Mouse (Mus musculus): Measurements from ENCODE around the gene Wbp11. TPM values are rescaled to one million over a fixed set of nuclear protein-coding genes. Genes with fewer than 3 reads are reported as not detected.

Gene Wbp11
- polyA plus RNA-seq, 1 experiment from 2014 or later, result 93.5 TPM

- Histone ChIP-seq H3K36me3 (ENCODE audit: control insufficient read depth, insufficient read depth, low read length) (no peaks in the 10 kb centered on the region), H3K4me3 (ENCODE audit: low read depth, low read length) (peak overlapping the region; percentile 45), H3K9me3 (replicated peaks; ENCODE audit: control insufficient read depth, low read length) (no peaks in the 10 kb centered on the region), H3K4me1 (ENCODE audit: control insufficient read depth, insufficient read depth, low read length) (no peaks in the 10 kb centered on the region), H3K27ac (ENCODE audit: low read depth, low read length) (no peak overlapping the region), H3K27me3 (ENCODE audit: control insufficient read depth, insufficient read depth, low read length) (no peaks in the 10 kb centered on the region), H3K9ac (ENCODE audit: low read depth, low read length) (peak overlapping the region; percentile 62), H3K4me2 (peak overlapping the region; percentile 82)
- 1% methylated on average over 24 of the region's 24 CpGs for WGBS (ENCODE audit: insufficient replicate concordance)
- ATAC-seq (replicated peaks; ENCODE audit: insufficient number of reproducible peaks, low FRiP score, low TSS enrichment), result no peak
Observed at GRCm38 (mm10) chr6:136793831-136794525, 34.1 kb downstream of the Wbp11 start.

- Histone ChIP-seq H3K4me3 (ENCODE audit: low read depth, low read length) (peak overlapping the region; percentile 45), H3K9me3 (replicated peaks; ENCODE audit: control insufficient read depth, low read length) (no peaks in the 10 kb centered on the region), H3K36me3 (ENCODE audit: control insufficient read depth, insufficient read depth, low read length) (no peaks in the 10 kb centered on the region), H3K9ac (ENCODE audit: low read depth, low read length) (peak overlapping the region; percentile 62; the same call in 1 of the 2 replicates), H3K4me2 (peak overlapping the region; percentile 82), H3K27me3 (ENCODE audit: control insufficient read depth, insufficient read depth, low read length) (no peaks in the 10 kb centered on the region), H3K27ac (ENCODE audit: low read depth, low read length) (no peak overlapping the region), H3K4me1 (ENCODE audit: control insufficient read depth, insufficient read depth, low read length) (no peaks in the 10 kb centered on the region)
- ATAC-seq (replicated peaks; ENCODE audit: insufficient number of reproducible peaks, low FRiP score, low TSS enrichment), result no peak
- 19% methylated on average over 16 of the region's 16 CpGs for WGBS (ENCODE audit: insufficient replicate concordance)
Observed at GRCm38 (mm10) chr6:136792884-136793758, 34.9 kb downstream of the Wbp11 start.

- H3K9me3 ChIP-seq (replicated peaks; ENCODE audit: control insufficient read depth, low read length), result no peaks in the 10 kb centered on the region
- H3K9ac ChIP-seq (ENCODE audit: low read depth, low read length), result no peak overlapping the region
- no peak overlapping the region for H3K4me2 ChIP-seq
- ATAC-seq (replicated peaks; ENCODE audit: insufficient number of reproducible peaks, low FRiP score, low TSS enrichment), result no peak
- H3K27me3 ChIP-seq (ENCODE audit: control insufficient read depth, insufficient read depth, low read length), result no peaks in the 10 kb centered on the region
- no peaks in the 10 kb centered on the region for H3K36me3 ChIP-seq (ENCODE audit: control insufficient read depth, insufficient read depth, low read length)
- H3K27ac ChIP-seq (ENCODE audit: low read depth, low read length), result no peak overlapping the region
- H3K4me1 ChIP-seq (ENCODE audit: control insufficient read depth, insufficient read depth, low read length), result no peaks in the 10 kb centered on the region
- no peak overlapping the region for H3K4me3 ChIP-seq (ENCODE audit: low read depth, low read length)
- 69% methylated on average over 5 of the region's 5 CpGs for WGBS (ENCODE audit: insufficient replicate concordance)
Observed at GRCm38 (mm10) chr6:136789391-136789971, 38.6 kb downstream of the Wbp11 start.

GRCm38 (mm10) chr6:136782761-136783160, 45.3 kb downstream of the Wbp11 start:
- Histone ChIP-seq H3K36me3 (ENCODE audit: control insufficient read depth, insufficient read depth, low read length) (no peaks in the 10 kb centered on the region), H3K4me1 (ENCODE audit: control insufficient read depth, insufficient read depth, low read length) (no peaks in the 10 kb centered on the region), H3K27me3 (ENCODE audit: control insufficient read depth, insufficient read depth, low read length) (peaks cover 3% of the 10 kb centered on the region; the same call in 1 of the 2 replicates), H3K4me3 (ENCODE audit: low read depth, low read length) (no peak overlapping the region), H3K9ac (ENCODE audit: low read depth, low read length) (no peak overlapping the region), H3K4me2 (no peak overlapping the region), H3K27ac (ENCODE audit: low read depth, low read length) (no peak overlapping the region), H3K9me3 (replicated peaks; ENCODE audit: control insufficient read depth, low read length) (no peaks in the 10 kb centered on the region)
- 82% methylated on average over 9 of the region's 9 CpGs for WGBS (ENCODE audit: insufficient replicate concordance)
- ATAC-seq (replicated peaks; ENCODE audit: insufficient number of reproducible peaks, low FRiP score, low TSS enrichment), result no peak

- Histone ChIP-seq H3K4me2 (no peak overlapping the region), H3K4me3 (ENCODE audit: low read depth, low read length) (no peak overlapping the region), H3K4me1 (ENCODE audit: control insufficient read depth, insufficient read depth, low read length) (no peaks in the 10 kb centered on the region), H3K27ac (ENCODE audit: low read depth, low read length) (no peak overlapping the region), H3K9ac (ENCODE audit: low read depth, low read length) (no peak overlapping the region), H3K27me3 (ENCODE audit: control insufficient read depth, insufficient read depth, low read length) (peaks cover 3% of the 10 kb centered on the region; the same call in 1 of the 2 replicates), H3K36me3 (ENCODE audit: control insufficient read depth, insufficient read depth, low read length) (no peaks in the 10 kb centered on the region), H3K9me3 (replicated peaks; ENCODE audit: control insufficient read depth, low read length) (no peaks in the 10 kb centered on the region)
- no peak for ATAC-seq (replicated peaks; ENCODE audit: insufficient number of reproducible peaks, low FRiP score, low TSS enrichment)
- 76% methylated on average over 12 of the region's 12 CpGs for WGBS (ENCODE audit: insufficient replicate concordance)
Observed at GRCm38 (mm10) chr6:136782146-136782545, 45.9 kb downstream of the Wbp11 start.

- Histone ChIP-seq H3K4me1 (ENCODE audit: control insufficient read depth, insufficient read depth, low read length) (no peaks in the 10 kb centered on the region), H3K9ac (ENCODE audit: low read depth, low read length) (no peak within 1 kb of the TSS), H3K27me3 (ENCODE audit: control insufficient read depth, insufficient read depth, low read length) (peaks cover 3% of the 10 kb centered on the region; the same call in 1 of the 2 replicates), H3K36me3 (ENCODE audit: control insufficient read depth, insufficient read depth, low read length) (no peaks in the 10 kb centered on the region), H3K4me3 (ENCODE audit: low read depth, low read length) (no peak within 1 kb of the TSS), H3K27ac (ENCODE audit: low read depth, low read length) (no peak within 1 kb of the TSS), H3K9me3 (replicated peaks; ENCODE audit: control insufficient read depth, low read length) (no peaks in the 10 kb centered on the region), H3K4me2 (no peak within 1 kb of the TSS)
- 78% methylated on average over 20 of the region's 20 CpGs for WGBS (ENCODE audit: insufficient replicate concordance)
- no peak for ATAC-seq (replicated peaks; ENCODE audit: insufficient number of reproducible peaks, low FRiP score, low TSS enrichment)
Observed at GRCm38 (mm10) chr6:136781377-136781986, 46.6 kb downstream of the Wbp11 start, which contains the start of gene Gucy2c. Gene Gucy2c, minus strand, starts transcription at chr6:136781765.

- H3K4me1 ChIP-seq (ENCODE audit: control insufficient read depth, insufficient read depth, low read length), result no peaks in the 10 kb centered on the region
- H3K9ac ChIP-seq (ENCODE audit: low read depth, low read length), result no peak overlapping the region
- no peaks in the 10 kb centered on the region for H3K36me3 ChIP-seq (ENCODE audit: control insufficient read depth, insufficient read depth, low read length)
- no peak overlapping the region for H3K4me2 ChIP-seq
- H3K27me3 ChIP-seq (ENCODE audit: control insufficient read depth, insufficient read depth, low read length), result no peaks in the 10 kb centered on the region
- WGBS (ENCODE audit: insufficient replicate concordance), result 70% methylated on average over 1 of the region's 1 CpGs
- H3K4me3 ChIP-seq (ENCODE audit: low read depth, low read length), result no peak overlapping the region
- H3K27ac ChIP-seq (ENCODE audit: low read depth, low read length), result no peak overlapping the region
- ATAC-seq (replicated peaks; ENCODE audit: insufficient number of reproducible peaks, low FRiP score, low TSS enrichment), result no peak
- H3K9me3 ChIP-seq (replicated peaks; ENCODE audit: control insufficient read depth, low read length), result no peaks in the 10 kb centered on the region
Observed at GRCm38 (mm10) chr6:136776392-136776791, 51.6 kb downstream of the Wbp11 start.

- Histone ChIP-seq H3K4me2 (no peak overlapping the region), H3K36me3 (ENCODE audit: control insufficient read depth, insufficient read depth, low read length) (no peaks in the 10 kb centered on the region), H3K4me3 (ENCODE audit: low read depth, low read length) (no peak overlapping the region), H3K4me1 (ENCODE audit: control insufficient read depth, insufficient read depth, low read length) (no peaks in the 10 kb centered on the region), H3K9ac (ENCODE audit: low read depth, low read length) (no peak overlapping the region), H3K27me3 (ENCODE audit: control insufficient read depth, insufficient read depth, low read length) (no peaks in the 10 kb centered on the region), H3K9me3 (replicated peaks; ENCODE audit: control insufficient read depth, low read length) (no peaks in the 10 kb centered on the region), H3K27ac (ENCODE audit: low read depth, low read length) (no peak overlapping the region)
- 77% methylated on average over 7 of the region's 7 CpGs for WGBS (ENCODE audit: insufficient replicate concordance)
- no peak for ATAC-seq (replicated peaks; ENCODE audit: insufficient number of reproducible peaks, low FRiP score, low TSS enrichment)
Observed at GRCm38 (mm10) chr6:136769859-136770258, 58.2 kb downstream of the Wbp11 start.
